Mouse (Mus musculus) inflammation-experienced regulatory T-cells, adult 16 weeks (primary cell): ENCODE data around the gene Nptn. TPM values are rescaled to one million over a fixed set of nuclear protein-coding genes. Genes with fewer than 3 reads are reported as not detected.

Experiments used
- polyA plus RNA-seq: library from polyadenylated mRNA; unstranded; fragments of 100-300 nt; shearing (Covaris generic); gene quantifications from one replicate; pipeline ENCODE4 v1.2.1, GENCODE M21; 2017

Nptn gene
- polyA plus RNA-seq, result 73.3 TPM

DNA sequence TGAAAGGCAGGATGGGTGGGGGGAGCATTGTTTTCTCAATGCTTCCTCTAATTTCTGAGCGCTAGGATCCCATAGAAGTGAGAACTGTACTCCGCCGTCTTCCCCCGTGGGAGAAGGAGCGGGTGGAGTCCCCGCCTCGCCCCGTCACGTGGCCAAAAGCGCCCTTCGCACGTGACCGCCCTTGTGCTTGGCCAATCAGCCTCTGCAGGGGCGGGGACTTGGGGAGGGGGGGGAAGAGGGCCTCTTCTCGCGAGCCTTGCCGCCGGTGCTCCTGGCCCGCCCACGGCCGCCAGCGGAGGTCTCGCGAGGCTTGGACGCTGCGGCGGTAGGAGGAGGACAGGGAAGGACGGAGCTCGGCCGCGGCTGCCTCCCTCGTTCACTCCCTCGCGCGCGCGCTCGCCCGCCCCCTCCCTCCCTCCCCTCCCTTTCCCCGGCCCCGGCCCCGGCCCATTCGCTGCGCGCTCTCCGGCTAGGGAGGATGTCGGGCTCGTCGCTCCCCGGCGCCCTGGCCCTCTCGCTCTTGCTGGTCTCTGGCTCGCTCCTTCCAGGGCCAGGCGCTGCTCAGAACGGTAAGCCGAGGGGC, at the start of gene Nptn:
Gene Nptn, plus strand, starts transcription at position 283 of the 583 bp plus-strand sequence.

GRCm38 (mm10) chr9:58554908-58555684, 26.9 kb upstream of the Nptn start, which contains the start of gene Cd276:
Cd276 (minus strand) TSS chr9:58555437.

Other genes with a start within 250 kb of the Nptn start
- not detected for gene Tbc1d21, start 211.8 kb upstream of the Nptn start, polyA plus RNA-seq
- not detected for gene Insyn1, start 93.6 kb upstream of the Nptn start, polyA plus RNA-seq
- not detected for gene Cd276, start 26.8 kb upstream of the Nptn start, polyA plus RNA-seq
- gene Rec114, start 161.7 kb downstream of the Nptn start, polyA plus RNA-seq, result 2.3 TPM
- not detected for gene Hcn4, start 241.2 kb downstream of the Nptn start, polyA plus RNA-seq